Mouse (Mus musculus) bone marrow macrophage, adult 2 months (primary cell): ENCODE data around the gene Aldh6a1.

Source experiments
- CTCF ChIP-seq: IDR thresholded peaks from 2 replicates; pipeline ENCODE4 v1.5.1; 2012; ENCODE audit warnings: low read depth, mild to moderate bottlenecking, low read length, moderate library complexity
- POLR2A ChIP-seq: IDR thresholded peaks from 2 replicates; pipeline ENCODE4 v1.6.1; 2012; ENCODE audit warnings: mild to moderate bottlenecking, low read depth, low read length, borderline replicate concordance

DNA sequence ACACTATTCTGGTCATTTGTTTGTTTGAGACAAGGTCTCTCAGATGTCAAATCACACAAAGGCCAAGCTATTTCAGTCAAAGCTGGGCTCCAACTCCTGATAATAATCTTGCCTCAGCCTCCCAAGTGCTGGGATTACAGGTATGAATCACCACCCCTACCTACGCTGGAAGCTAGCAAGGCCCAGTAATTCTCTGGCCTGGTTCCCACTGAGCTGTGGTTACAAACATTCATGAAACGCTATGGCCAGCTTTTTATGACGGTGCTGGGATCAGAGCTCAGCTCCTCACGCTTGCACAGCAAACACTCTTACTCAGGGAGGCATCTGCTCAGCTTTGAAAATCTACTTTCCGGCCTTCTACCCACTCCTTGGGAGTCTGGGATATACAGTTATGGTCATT lies 57.0 kb downstream of the Aldh6a1 start:
- no peak for TF ChIP-seq CTCF
- no peak for TF ChIP-seq POLR2A
